Mouse (Mus musculus): ENCODE measurements around the gene Rpl18a.

DNA sequence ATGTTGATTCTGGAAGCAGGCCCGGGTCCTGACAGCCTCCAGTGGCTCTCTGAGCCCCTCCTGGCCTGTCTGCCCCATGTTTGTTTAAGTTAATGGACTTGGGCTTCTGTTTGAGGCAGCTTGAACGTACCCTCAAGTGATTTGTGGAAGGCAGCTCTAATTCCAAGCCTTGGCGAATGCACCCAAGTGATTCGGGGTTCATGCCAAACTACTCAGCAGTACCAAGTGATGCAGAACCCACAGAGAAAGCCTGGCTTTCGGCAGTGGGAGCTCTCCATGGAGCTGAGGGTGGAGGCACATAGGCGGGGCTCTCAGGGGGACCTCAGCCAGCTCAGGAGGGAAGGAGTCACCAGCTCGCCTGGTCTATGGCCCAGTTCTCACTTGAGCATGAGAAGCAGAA is 37.6 kb upstream of the Rpl18a start:
- no peak for TF ChIP-seq CTCF (IDR thresholded peaks at IDR 0.05; ENCODE audit: insufficient read depth, low read length)
- TF ChIP-seq POLR2A (IDR thresholded peaks at IDR 0.05; ENCODE audit: borderline replicate concordance, extremely low read depth, low read depth, low read length), result no peak

All from lung, adult 2 months (tissue).